ENCODE assay signal across 8 mouse cellular contexts in the genomic region with DNA sequence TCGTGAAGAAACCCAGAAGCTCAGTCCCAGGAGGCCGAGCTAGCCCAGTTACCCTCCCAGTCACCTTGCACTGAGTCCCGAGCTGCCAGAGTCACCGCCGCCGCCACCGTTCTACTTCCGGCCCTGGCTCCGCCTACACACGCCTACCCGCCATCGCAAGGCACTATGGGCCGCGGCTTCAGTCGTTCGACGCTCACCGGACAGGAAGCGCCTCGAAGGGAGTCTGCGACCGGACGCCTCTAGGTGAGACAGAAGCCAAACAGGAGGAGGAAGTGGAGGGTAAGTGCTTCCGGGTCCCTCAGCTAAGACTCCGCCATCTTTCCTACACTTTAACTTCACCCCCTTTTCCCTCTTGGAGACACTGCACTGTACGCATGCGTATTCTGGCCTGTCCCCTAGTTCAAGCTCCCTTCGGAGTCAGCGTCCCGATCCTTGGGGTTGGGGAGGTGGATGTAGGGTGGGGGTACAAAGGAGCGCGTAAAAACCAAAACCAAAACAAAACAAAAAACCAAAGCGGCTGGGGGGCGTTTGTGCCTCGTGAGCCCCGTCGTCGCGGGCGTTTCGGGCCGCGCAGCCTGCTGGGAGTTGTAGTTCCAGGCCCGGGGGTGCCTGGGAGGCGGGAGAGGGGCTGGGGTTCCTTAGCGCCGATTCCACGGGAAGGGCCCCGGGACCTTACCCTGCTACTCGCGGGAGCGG. TPM values are rescaled to one million over a fixed set of nuclear protein-coding genes. Genes with fewer than 3 reads are reported as not detected.
DNase-seq lines count a peak whose midpoint lies in the region; ATAC-seq lines count a peak whose summit lies in the region.

A gene (plus strand): TSS at position 181 of the 696 bp plus-strand sequence.

- WGBS in lung, embryonic 16.5 days = under 1% methylated on average over 52 of the region's 52 CpGs

- DNase-seq in MEL-GATA-1-ER (ENCODE audit: extremely low read depth, low read depth) = peak; percentile 95
- DNase-seq in cerebellum, adult 8-10 months = peak; percentile 89
- DNase-seq in forelimb bud, embryonic 11.5 days (ENCODE audit: low read depth, low spot score) = peak; percentile 96
- DNase-seq in layer of hippocampus, adult 9-10 months (ENCODE audit: low spot score) = peak; percentile 85
- DNase-seq in ovary, postnatal 10 days (ENCODE audit: low spot score) = peak; percentile 69
- DNase-seq in thymus, postnatal 10 days (ENCODE audit: low spot score in 2 of 2) = peak; percentile 86 to 90

- peak within 1 kb of the TSS; percentile 99 for H3K27ac ChIP-seq in lung, embryonic 16.5 days (ENCODE audit: low read length)

- H3K9me3 ChIP-seq in lung, embryonic 16.5 days (ENCODE audit: control insufficient read depth, low read length) = no peaks in the 10 kb centered on the region

- H3K9ac ChIP-seq in lung, embryonic 16.5 days (ENCODE audit: low read length) = peak within 1 kb of the TSS; percentile 100

- H3K4me3 ChIP-seq in lung, embryonic 16.5 days (ENCODE audit: low read length) = peak within 1 kb of the TSS; percentile 96

- H3K4me1 ChIP-seq in lung, embryonic 16.5 days (replicated peaks; ENCODE audit: control insufficient read depth, insufficient read depth, low read length) = peaks cover 3% of the 10 kb centered on the region; the same call in 1 of the 2 replicates

- H3K36me3 ChIP-seq in lung, embryonic 16.5 days (ENCODE audit: control insufficient read depth, insufficient read depth, low read length) = peaks cover 24% of the 10 kb centered on the region

- H3K27me3 ChIP-seq in lung, embryonic 16.5 days (ENCODE audit: control insufficient read depth, insufficient read depth, low read depth, low read length) = no peaks in the 10 kb centered on the region

- ATAC-seq in hematopoietic stem cell, adult 5-6 weeks (replicated peaks in 1 of 2; ENCODE audit: insufficient read depth in 1 of 2, low FRiP score in 2 of 2, low TSS enrichment in 1 of 2, low read depth in 1 of 2, poor library complexity in 2 of 2, severe bottlenecking in 2 of 2) = peak; percentile 92
- ATAC-seq in lung, embryonic 16.5 days (ENCODE audit: low read depth) = peak; percentile 95

- H3K4me2 ChIP-seq in lung, embryonic 16.5 days (ENCODE audit: low read depth, low read length) = peak within 1 kb of the TSS; percentile 76

RNA-seq across cellular contexts. Expression of the gene that starts here (rescaled TPM):
- total RNA-seq in hematopoietic stem cell, adult 5-6 weeks (2017) = 81.4 and 87.7 TPM in 2 replicates
- 38.5 and 39.4 TPM in 2 replicates for polyA plus RNA-seq in lung, embryonic 16.5 days (2015; fragmentation: Nextera tagmentation; extraction: Ambion mirVana)

Comparison
In these comparisons a context has a peak if more than half of its experiments do, and no peak if none do; other contexts are left out.
1. Peak in every context shown above with its lines: DNase-seq, ATAC-seq, H3K4me3 ChIP-seq and H3K27ac ChIP-seq.